Mouse (Mus musculus) hindbrain, embryonic 10.5 days (tissue): ENCODE measurements around the gene Maea. TPM values are rescaled to one million over a fixed set of nuclear protein-coding genes. Genes with fewer than 3 reads are reported as not detected.

ENCODE experiments used
- polyA plus RNA-seq: library from polyadenylated mRNA; unstranded; fragments of >200 nt; fragmentation: Nextera tagmentation; extraction: Ambion mirVana; gene quantifications from 2 replicates; pipeline ENCODE4 v1.2.1, GENCODE M21; 2016

Gene Maea
- polyA plus RNA-seq, 1 experiment from 2014 or later: 154 TPM

Other genes starting within 250 kb of the Maea start
- gene Slc5a1, start 231.3 kb upstream of the Maea start, polyA plus RNA-seq: not detected in 2 replicates
- gene Spon2, start 117.1 kb upstream of the Maea start, polyA plus RNA-seq: 3.1 and 4.6 TPM in 2 replicates
- gene Ctbp1, start 60.5 kb upstream of the Maea start, polyA plus RNA-seq: 466 and 504 TPM in 2 replicates
- 6.1 and 6.4 TPM in 2 replicates for gene Uvssa, start 43.0 kb downstream of the Maea start, polyA plus RNA-seq
- gene Nkx1-1, start 98.5 kb downstream of the Maea start, polyA plus RNA-seq: 0.21 TPM in 1 of 2 replicates, not detected in the other